Mouse (Mus musculus) lung, postnatal 0 days (tissue): ENCODE measurements around the gene Hapln2.

Source experiments
- CTCF ChIP-seq: IDR thresholded peaks from 2 replicates; pipeline ENCODE4 v1.5.1; 2016; ENCODE audit warnings: antibody characterized with exemption, mild to moderate bottlenecking
- EP300 ChIP-seq: IDR thresholded peaks from 2 replicates; pipeline ENCODE4 v1.6.1; 2016; ENCODE audit warnings: antibody characterized with exemption, mild to moderate bottlenecking, control low read depth

DNA sequence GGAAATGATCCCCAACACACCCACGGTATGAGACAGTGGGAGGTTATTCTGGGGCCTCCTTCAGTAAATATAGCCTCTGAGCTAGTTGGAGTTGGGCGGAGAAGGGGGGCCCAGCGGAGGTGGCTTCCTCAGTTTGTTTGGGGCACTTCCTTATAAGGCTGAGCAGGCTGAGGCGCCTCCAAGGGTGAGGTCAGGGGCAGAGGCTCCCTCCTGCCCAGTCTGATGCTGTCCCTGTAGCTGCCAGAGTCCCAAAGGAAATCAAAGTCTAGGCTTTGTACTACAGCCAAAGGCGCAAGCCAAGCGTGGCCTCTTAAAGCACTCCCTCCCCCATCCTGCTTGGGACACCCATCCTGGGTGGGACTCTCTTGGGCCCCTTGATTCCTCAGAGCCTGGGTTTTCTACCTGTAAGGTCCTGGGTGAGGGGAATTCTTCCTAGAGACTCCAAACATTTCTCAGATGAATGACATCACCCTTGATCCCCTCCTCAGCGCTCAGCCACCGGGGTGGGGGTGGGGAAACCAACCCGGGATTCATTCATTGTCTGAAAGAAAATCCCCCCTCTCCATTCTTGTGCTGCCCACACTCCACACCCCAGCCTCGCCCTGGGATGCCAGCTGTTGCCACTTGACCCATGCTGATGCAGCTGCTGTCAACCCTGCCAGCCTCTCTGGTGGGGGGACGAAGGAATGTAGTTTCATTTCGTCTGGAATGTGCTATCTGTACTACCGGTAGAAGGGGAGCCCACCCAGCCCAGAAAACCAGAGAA is 44.4 kb downstream of the Hapln2 start:
- TF ChIP-seq CTCF (no peak), EP300 (0 out of 2 replicates have a peak, but pooled peaks have one; percentile 59)
